Mouse (Mus musculus): Measurements from ENCODE around the gene Hoxa10.

DNA sequence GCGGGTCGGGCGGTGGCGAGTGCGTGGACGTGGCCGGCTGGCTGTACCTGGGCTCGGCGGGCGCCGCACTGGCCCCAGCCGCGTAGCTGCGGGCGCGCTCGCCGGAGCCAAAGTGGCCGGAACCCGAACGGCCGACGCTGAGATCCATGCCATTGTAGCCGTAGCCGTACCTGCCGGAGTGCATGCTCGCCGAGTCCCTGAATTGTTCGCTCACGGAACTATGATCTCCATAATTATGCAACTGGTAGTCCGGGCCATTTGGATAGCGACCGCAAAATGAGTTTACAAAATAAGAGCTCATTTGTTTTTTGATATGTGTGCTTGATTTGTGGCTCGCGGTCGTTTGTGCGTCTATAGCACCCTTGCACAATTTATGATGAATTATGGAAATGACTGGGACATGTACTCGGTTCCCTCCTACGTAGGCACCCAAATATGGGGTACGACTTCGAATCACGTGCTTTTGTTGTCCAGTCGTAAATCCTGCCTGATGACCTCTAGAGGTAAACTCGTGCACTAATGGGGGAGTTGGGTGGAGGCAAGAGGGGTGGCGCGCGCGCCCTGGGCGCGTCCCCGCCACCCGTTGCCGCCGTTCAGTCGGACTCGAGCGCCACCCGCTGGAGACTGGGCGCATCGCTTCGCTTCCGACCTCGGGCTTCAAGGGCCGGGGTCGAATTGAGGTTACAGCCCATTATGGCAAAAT is 36.5 kb downstream of the Hoxa10 start, which contains the start of gene Hoxa5:
- TF ChIP-seq EP300 (IDR thresholded peaks at IDR 0.05) (peak; percentile 84), CTCF (IDR thresholded peaks at IDR 0.05) (peak; percentile 94)
